ENCODE assay signal across 9 mouse cellular contexts in genomic region chr15:51595655-51596054, GRCm38 (mm10).
DNase-seq lines count a peak whose midpoint lies in the region; ATAC-seq and TF ChIP-seq lines count a peak whose summit lies in the region.
"Had no signal": no experiment of that assay in that cellular context is flagged by ENCODE, and none has a peak within 500 bp of the region (broad histone marks: within the 10 kb centered on the region; RNA-seq: fewer than 3 reads in every experiment).

No protein-coding gene starts in this region.

- ATAC-seq in kidney, embryonic 14.5 days (ENCODE audit: low FRiP score, low TSS enrichment) = no peak
- ATAC-seq in heart, postnatal 0 days (ENCODE audit: insufficient read depth, low read depth) = no peak
- no peak for ATAC-seq in forebrain, embryonic 16.5 days
- no peak for ATAC-seq in forebrain, embryonic 12.5 days (ENCODE audit: low FRiP score)

- TF ChIP-seq CTCF in heart, postnatal 0 days (IDR thresholded peaks at IDR 0.05; ENCODE audit: low read depth) = peak; percentile 64

- no peaks in the 10 kb centered on the region for H3K36me3 ChIP-seq in kidney, embryonic 14.5 days (ENCODE audit: control insufficient read depth, insufficient read depth, low read length)
- no peaks in the 10 kb centered on the region for H3K36me3 ChIP-seq in heart, postnatal 0 days (replicated peaks; ENCODE audit: control insufficient read depth, insufficient read depth, low read length)
- no peaks in the 10 kb centered on the region for H3K36me3 ChIP-seq in forebrain, embryonic 16.5 days (ENCODE audit: control insufficient read depth, insufficient read depth)
- no peaks in the 10 kb centered on the region for H3K36me3 ChIP-seq in forebrain, embryonic 12.5 days (replicated peaks)
- H3K36me3 ChIP-seq: embryonic facial prominence, embryonic 12.5 days had no signal

- no peak overlapping the region for H3K4me3 ChIP-seq in kidney, embryonic 14.5 days (ENCODE audit: low read length)
- H3K4me3 ChIP-seq in heart, postnatal 0 days (ENCODE audit: low read depth, low read length) = no peak overlapping the region
- H3K4me3 ChIP-seq in forebrain, embryonic 16.5 days (replicated peaks; ENCODE audit: low read length) = no peak overlapping the region
- no peak overlapping the region for H3K4me3 ChIP-seq in forebrain, embryonic 12.5 days (replicated peaks)
- H3K4me3 ChIP-seq: embryonic facial prominence, embryonic 12.5 days had no signal

- no peak for TF ChIP-seq EP300 in heart, postnatal 0 days (IDR thresholded peaks at IDR 0.05; ENCODE audit: low read depth)

- WGBS in kidney, embryonic 14.5 days = 92% methylated on average over 1 of the region's 1 CpGs
- WGBS in heart, postnatal 0 days = 49% methylated on average over 1 of the region's 1 CpGs
- 82% methylated on average over 1 of the region's 1 CpGs for WGBS in forebrain, embryonic 16.5 days
- 85% methylated on average over 1 of the region's 1 CpGs for WGBS in forebrain, embryonic 12.5 days

- no peaks in the 10 kb centered on the region for H3K4me1 ChIP-seq in kidney, embryonic 14.5 days (ENCODE audit: control insufficient read depth, insufficient read depth, low read length)
- no peaks in the 10 kb centered on the region for H3K4me1 ChIP-seq in heart, postnatal 0 days (ENCODE audit: control insufficient read depth, insufficient read depth)
- H3K4me1 ChIP-seq in forebrain, embryonic 16.5 days (replicated peaks; ENCODE audit: control insufficient read depth, insufficient read depth, low read length) = peaks cover 12% of the 10 kb centered on the region
- peaks cover 13% of the 10 kb centered on the region for H3K4me1 ChIP-seq in forebrain, embryonic 12.5 days

- no peak overlapping the region for H3K4me2 ChIP-seq in kidney, embryonic 14.5 days (replicated peaks; ENCODE audit: low read depth, low read length)
- no peak overlapping the region for H3K4me2 ChIP-seq in heart, postnatal 0 days (ENCODE audit: low read depth, low read length)
- H3K4me2 ChIP-seq in forebrain, embryonic 16.5 days (ENCODE audit: low read length) = no peak overlapping the region
- H3K4me2 ChIP-seq in forebrain, embryonic 12.5 days = no peak overlapping the region
- H3K4me2 ChIP-seq: embryonic facial prominence, embryonic 12.5 days had no signal

- H3K27ac ChIP-seq in kidney, embryonic 14.5 days (ENCODE audit: low read depth, low read length) = no peak overlapping the region
- H3K27ac ChIP-seq in heart, postnatal 0 days (ENCODE audit: low read depth) = no peak overlapping the region
- H3K27ac ChIP-seq in forebrain, embryonic 16.5 days (ENCODE audit: low read length) = no peak overlapping the region
- no peak overlapping the region for H3K27ac ChIP-seq in forebrain, embryonic 12.5 days
- H3K27ac ChIP-seq: embryonic facial prominence, embryonic 12.5 days had no signal

- no peak overlapping the region for H3K9ac ChIP-seq in kidney, embryonic 14.5 days (ENCODE audit: low read depth, low read length)
- no peak overlapping the region for H3K9ac ChIP-seq in heart, postnatal 0 days (replicated peaks; ENCODE audit: low read depth, low read length)
- H3K9ac ChIP-seq in forebrain, embryonic 16.5 days (replicated peaks; ENCODE audit: low read depth, low read length) = no peak overlapping the region
- H3K9ac ChIP-seq in forebrain, embryonic 12.5 days = no peak overlapping the region
- H3K9ac ChIP-seq: embryonic facial prominence, embryonic 12.5 days had no signal

- H3K9me3 ChIP-seq in kidney, embryonic 14.5 days (ENCODE audit: control insufficient read depth, low read length) = no peaks in the 10 kb centered on the region
- no peaks in the 10 kb centered on the region for H3K9me3 ChIP-seq in heart, postnatal 0 days (replicated peaks; ENCODE audit: control insufficient read depth, low read length)
- no peaks in the 10 kb centered on the region for H3K9me3 ChIP-seq in forebrain, embryonic 16.5 days (ENCODE audit: control insufficient read depth, low read length)
- H3K9me3 ChIP-seq in forebrain, embryonic 12.5 days = no peaks in the 10 kb centered on the region
- H3K9me3 ChIP-seq: embryonic facial prominence, embryonic 12.5 days had no signal

- DNase-seq in kidney, adult 11 months = peak; percentile 4
- DNase-seq in 3T3-L1 (ENCODE audit: low read depth, low spot score) (peak; percentile 69), ES-CJ7 (ENCODE audit: low read depth, low spot score) (peak; percentile 78)
- DNase-seq in heart, postnatal 0 days (ENCODE audit: low spot score) = peak; percentile 25
- DNase-seq in spleen, postnatal 4 days (ENCODE audit: low spot score in 2 of 2) = no peak

- H3K27me3 ChIP-seq in kidney, embryonic 14.5 days (ENCODE audit: control insufficient read depth, insufficient read depth, low read length) = no peaks in the 10 kb centered on the region
- no peaks in the 10 kb centered on the region for H3K27me3 ChIP-seq in heart, postnatal 0 days (ENCODE audit: control insufficient read depth, insufficient read depth, low read length)
- H3K27me3 ChIP-seq in forebrain, embryonic 16.5 days (replicated peaks; ENCODE audit: control insufficient read depth, insufficient read depth, low read length) = no peaks in the 10 kb centered on the region
- no peaks in the 10 kb centered on the region for H3K27me3 ChIP-seq in forebrain, embryonic 12.5 days
- H3K27me3 ChIP-seq: embryonic facial prominence, embryonic 12.5 days had no signal

Comparison
In these comparisons a context has a peak if more than half of its experiments do, and no peak if none do; other contexts are left out.
1. DNase-seq: peak in kidney, adult 11 months (single experiment), 3T3-L1 (single experiment), ES-CJ7 (single experiment) and heart, postnatal 0 days (single experiment); none in spleen, postnatal 4 days (0 of 2).